34 mouse cellular contexts compared by ENCODE assay signal in the genomic region with DNA sequence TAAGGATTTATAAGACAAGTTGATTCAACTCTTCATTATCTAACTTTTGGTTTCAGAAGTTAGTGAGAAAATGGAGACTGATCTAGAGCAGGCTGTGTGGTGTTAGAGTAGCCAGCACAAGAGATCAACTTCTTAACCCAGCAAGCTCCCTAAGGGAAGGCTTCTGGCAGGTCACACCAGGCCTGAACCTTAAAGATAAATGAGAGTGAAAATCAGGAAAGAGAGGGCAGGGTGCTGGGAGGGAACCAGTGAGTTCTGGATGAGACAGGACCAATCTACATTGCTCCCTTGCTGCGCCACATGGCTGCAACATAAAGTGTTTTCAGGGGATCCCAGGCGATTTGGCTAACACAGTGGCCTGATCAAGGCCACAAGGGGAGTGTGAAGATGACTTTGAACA.
"Had no signal": no experiment of that assay in that cellular context is flagged by ENCODE, and none has a peak within 500 bp of the region (broad histone marks: within the 10 kb centered on the region; RNA-seq: fewer than 3 reads in every experiment).

No protein-coding gene starts in this region.

- ATAC-seq: hindbrain, embryonic 16.5 days; hindbrain, postnatal 0 days; inflammation-experienced regulatory T-cells, adult 6 months; intestine, embryonic 15.5 days; intestine, embryonic 16.5 days; intestine, postnatal 0 days had no signal

- H3K27ac ChIP-seq: heart, embryonic 13.5 days; heart, embryonic 15.5 days; hindbrain, embryonic 10.5 days; hindbrain, embryonic 12.5 days; hindbrain, embryonic 13.5 days; hindbrain, embryonic 14.5 days; hindbrain, embryonic 15.5 days; hindbrain, postnatal 0 days; intestine, embryonic 15.5 days; kidney, embryonic 15.5 days; kidney, postnatal 0 days; layer of hippocampus, adult 2 months; left cerebral cortex, adult 2 months had no signal

- H3K9me3 ChIP-seq: heart, embryonic 12.5 days; heart, embryonic 13.5 days; heart, embryonic 15.5 days; hindbrain, embryonic 10.5 days; hindbrain, embryonic 12.5 days; hindbrain, embryonic 13.5 days; hindbrain, embryonic 15.5 days; intestine, embryonic 15.5 days; kidney, embryonic 15.5 days had no signal

- H3K4me1 ChIP-seq: heart, embryonic 12.5 days; heart, embryonic 13.5 days; heart, embryonic 15.5 days; hindbrain, embryonic 12.5 days; hindbrain, embryonic 13.5 days; hindbrain, embryonic 15.5 days; intestine, embryonic 15.5 days; kidney, embryonic 15.5 days had no signal

- DNase-seq: heart, postnatal 10 days; heart, postnatal 14 days; heart, postnatal 36 days; heart, postnatal 4 days; kidney, adult 11 months; kidney, adult 18-20 months; kidney, adult 2 months; kidney, adult 8-10 months; kidney, adult 9 months; kidney, postnatal 10 days; kidney, postnatal 14 days; kidney, postnatal 25 days; kidney, postnatal 36 days; kidney, postnatal 4 days; layer of hippocampus, adult 9-11 months; layer of hippocampus, postnatal 36 days had no signal

- H3K4me3 ChIP-seq: heart, embryonic 12.5 days; heart, embryonic 13.5 days; heart, embryonic 15.5 days; hindbrain, embryonic 10.5 days; hindbrain, embryonic 12.5 days; hindbrain, embryonic 13.5 days; hindbrain, embryonic 15.5 days; intestine, embryonic 15.5 days; kidney, embryonic 15.5 days; layer of hippocampus, adult 2 months; left cerebral cortex, adult 2 months had no signal

- H3K27me3 ChIP-seq: heart, embryonic 12.5 days; heart, embryonic 13.5 days; heart, embryonic 15.5 days; hindbrain, embryonic 12.5 days; hindbrain, embryonic 13.5 days; hindbrain, embryonic 15.5 days; intestine, embryonic 15.5 days; kidney, embryonic 15.5 days had no signal

- H3K36me3 ChIP-seq: heart, embryonic 12.5 days; heart, embryonic 13.5 days; heart, embryonic 15.5 days; hindbrain, embryonic 10.5 days; hindbrain, embryonic 12.5 days; hindbrain, embryonic 13.5 days; hindbrain, embryonic 15.5 days; intestine, embryonic 15.5 days; kidney, embryonic 15.5 days had no signal
